ENCODE assay signal across 9 mouse cellular contexts in the genomic region with DNA sequence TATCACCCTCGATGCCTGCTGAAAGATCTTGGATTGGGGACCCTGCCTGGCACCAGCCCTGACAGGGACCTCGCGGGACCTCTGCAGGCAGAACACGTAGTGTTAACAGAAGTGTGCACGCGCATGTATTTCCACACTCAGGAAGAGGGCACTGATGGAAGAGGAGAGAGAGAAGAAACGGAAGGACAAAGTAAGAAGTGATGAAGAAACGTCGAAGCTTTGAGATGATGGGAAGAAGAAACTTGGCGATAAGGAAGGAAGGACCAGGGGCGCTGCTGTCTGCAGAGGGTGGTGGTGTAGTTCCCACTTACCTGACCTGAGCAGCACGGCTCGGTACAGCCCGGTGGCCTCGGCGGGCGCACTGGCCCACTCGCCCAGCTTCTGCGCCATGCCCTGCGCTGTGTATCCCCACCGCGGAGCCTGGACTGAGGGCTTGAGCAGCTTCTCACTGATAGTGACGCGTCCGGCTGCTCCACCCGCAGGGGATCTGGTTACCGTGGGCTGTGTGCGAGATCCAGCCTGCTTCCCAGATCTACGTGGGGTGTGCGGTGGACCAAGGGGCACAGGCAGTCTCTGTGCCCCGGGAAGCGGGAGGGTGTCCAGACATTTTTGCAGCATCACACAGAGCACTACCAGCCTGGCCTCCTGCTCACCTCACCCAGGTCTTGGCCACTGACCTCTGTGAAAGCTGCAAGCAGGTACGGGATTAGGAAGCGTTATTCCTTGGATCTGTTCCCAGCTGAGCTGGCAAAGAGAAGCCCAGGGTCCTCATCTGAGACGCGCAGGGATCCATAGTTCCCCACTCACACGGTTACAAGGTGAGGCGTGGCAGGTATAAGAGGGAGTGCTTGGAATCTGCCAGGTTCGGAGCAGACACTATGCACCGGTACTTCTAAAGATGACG. TPM values are rescaled to one million over a fixed set of nuclear protein-coding genes. Genes with fewer than 3 reads are reported as not detected.
DNase-seq lines count a peak whose midpoint lies in the region; ATAC-seq and TF ChIP-seq lines count a peak whose summit lies in the region.
"Had no signal": no experiment of that assay in that cellular context is flagged by ENCODE, and none has a peak within 500 bp of the region (broad histone marks: within the 10 kb centered on the region; RNA-seq: fewer than 3 reads in every experiment).

TSS of gene Fam107a (minus strand) at position 830 of the 904 bp plus-strand sequence.

- TF ChIP-seq CTCF in E14TG2a.4 (conservative IDR thresholded peaks at IDR 0.05; ENCODE audit: low read length): no peak

- H3K4me3 ChIP-seq in E14TG2a.4 (replicated peaks; ENCODE audit: low read length): peak within 1 kb of the TSS; percentile 70
- peak within 1 kb of the TSS; percentile 38 for H3K4me3 ChIP-seq in limb, embryonic 13.5 days
- H3K4me3 ChIP-seq in stomach, embryonic 15.5 days (replicated peaks): peak within 1 kb of the TSS; percentile 22

- H3K36me3 ChIP-seq in E14TG2a.4 (ENCODE audit: insufficient read depth, low read length): no peaks in the 10 kb centered on the region
- no peaks in the 10 kb centered on the region for H3K36me3 ChIP-seq in limb, embryonic 13.5 days
- no peaks in the 10 kb centered on the region for H3K36me3 ChIP-seq in stomach, embryonic 15.5 days

- peaks cover 70% of the 10 kb centered on the region for H3K27me3 ChIP-seq in E14TG2a.4 (ENCODE audit: insufficient read depth, low read length)
- H3K27me3 ChIP-seq in limb, embryonic 13.5 days: peaks cover 47% of the 10 kb centered on the region
- peaks cover 29% of the 10 kb centered on the region for H3K27me3 ChIP-seq in stomach, embryonic 15.5 days (replicated peaks)

- no peaks in the 10 kb centered on the region for H3K9me3 ChIP-seq in E14TG2a.4 (ENCODE audit: low read length)
- H3K9me3 ChIP-seq in limb, embryonic 13.5 days: peaks cover 3% of the 10 kb centered on the region; the same call in 1 of the 2 replicates
- no peaks in the 10 kb centered on the region for H3K9me3 ChIP-seq in stomach, embryonic 15.5 days

- H3K4me1 ChIP-seq in E14TG2a.4 (replicated peaks; ENCODE audit: low read depth, low read length): peaks cover 31% of the 10 kb centered on the region
- peaks cover 22% of the 10 kb centered on the region for H3K4me1 ChIP-seq in limb, embryonic 13.5 days
- H3K4me1 ChIP-seq in stomach, embryonic 15.5 days: peaks cover 3% of the 10 kb centered on the region; the same call in 1 of the 2 replicates

- 11% methylated on average over 41 of the region's 41 CpGs for WGBS in limb, embryonic 13.5 days
- 11% methylated on average over 36 of the region's 41 CpGs for WGBS in stomach, embryonic 15.5 days

- H3K4me2 ChIP-seq in limb, embryonic 13.5 days (replicated peaks): peak within 1 kb of the TSS; percentile 59
- peak within 1 kb of the TSS; percentile 44 for H3K4me2 ChIP-seq in stomach, embryonic 15.5 days

- 0 out of 2 replicates have a peak within 1 kb of the TSS, but pooled peaks have one; percentile 50 for H3K9ac ChIP-seq in limb, embryonic 13.5 days
- no peak within 1 kb of the TSS for H3K9ac ChIP-seq in stomach, embryonic 15.5 days

- ATAC-seq in hematopoietic stem cell, adult 5-6 weeks (replicated peaks in 1 of 2; ENCODE audit: insufficient read depth in 1 of 2, low FRiP score in 2 of 2, low TSS enrichment in 1 of 2, low read depth in 1 of 2, poor library complexity in 2 of 2, severe bottlenecking in 2 of 2): 0 out of 4 replicates have a peak, but pooled peaks have one; percentile 12 to 33
- ATAC-seq in limb, embryonic 13.5 days (ENCODE audit: low FRiP score, low read depth): no peak
- peak; percentile 66; the same call in 1 of the 2 replicates for ATAC-seq in stomach, embryonic 15.5 days (ENCODE audit: insufficient read depth, low FRiP score, low read depth)

- DNase-seq in embryo, embryonic 9.5 days (ENCODE audit: extremely low spot score): peak; percentile 21
- no peak for DNase-seq in embryo, embryonic 10.5 days (ENCODE audit: low spot score)
- no peak for DNase-seq in urinary bladder, postnatal 14 days (ENCODE audit: low spot score)
- DNase-seq in cerebellum, adult 8-10 months: no peak

- H3K27ac ChIP-seq in limb, embryonic 13.5 days: no peak within 1 kb of the TSS
- H3K27ac ChIP-seq in stomach, embryonic 15.5 days: no peak within 1 kb of the TSS

RNA-seq across cellular contexts. Expression of gene Fam107a, which starts in this region (rescaled TPM):
- not detected in 2 replicates for total RNA-seq in hematopoietic stem cell, adult 5-6 weeks (2017)
- polyA plus RNA-seq in limb, embryonic 13.5 days (2015; fragmentation: Nextera tagmentation; extraction: Ambion mirVana): 0.46 and 0.50 TPM in 2 replicates
- 0.22 and 0.23 TPM in 2 replicates for polyA plus RNA-seq in stomach, embryonic 15.5 days (2015; fragmentation: Nextera tagmentation; extraction: Ambion mirVana)
- polyA plus RNA-seq: C2C12 had no signal

Comparison
In these comparisons a context has a peak if more than half of its experiments do, and no peak if none do; other contexts are left out.
1. Peak in ATAC-seq in hematopoietic stem cell, adult 5-6 weeks; RNA of the gene not detected or under 1 TPM.
2. Peak in ATAC-seq, H3K4me3 ChIP-seq and H3K4me2 ChIP-seq in stomach, embryonic 15.5 days; RNA of the gene not detected or under 1 TPM.